Mouse (Mus musculus): ENCODE results near the gene Anapc5. TPM values are rescaled to one million over a fixed set of nuclear protein-coding genes. Genes with fewer than 3 reads are reported as not detected.
A peak's percentile ranks its signal among the peaks of the same experiment; 100 is the strongest.

Anapc5 gene
- total and polyA plus RNA-seq, 3 experiments, result 158 to 279 (median 196) TPM

- peaks cover 43% of the 10 kb centered on the region for H3K4me1 ChIP-seq (ENCODE audit: insufficient read depth, low read depth, low read length)
- DNase-seq (ENCODE audit: low spot score), result no peak
- peaks cover 6% of the 10 kb centered on the region; the same call in 1 of the 2 replicates for H3K27me3 ChIP-seq (ENCODE audit: insufficient read depth, low read length)
- peaks cover 23% of the 10 kb centered on the region for H3K36me3 ChIP-seq (replicated peaks)
- H3K4me3 ChIP-seq (ENCODE audit: low read depth, low read length), result no peak overlapping the region
- H3K9me3 ChIP-seq (replicated peaks), result no peaks in the 10 kb centered on the region
- no peak for TF ChIP-seq CTCF (IDR thresholded peaks at IDR 0.05; ENCODE audit: low read depth, low read length)
- TF ChIP-seq GATA1 (IDR thresholded peaks at IDR 0.05; ENCODE audit: borderline replicate concordance, low read length), result no peak
- TF ChIP-seq TAL1 (conservative IDR thresholded peaks at IDR 0.05; ENCODE audit: low read depth, low read length), result no peak
- no peak for TF ChIP-seq POLR2AphosphoS5 (IDR thresholded peaks at IDR 0.05; ENCODE audit: insufficient replicate concordance, low read depth, low read length)
- no peak for TF ChIP-seq GATA2 (IDR thresholded peaks at IDR 0.05; ENCODE audit: borderline replicate concordance, low read depth, low read length)
- no peak for ATAC-seq (ENCODE audit: extremely low read depth, insufficient number of reproducible peaks, low FRiP score, poor library complexity, severe bottlenecking)
Observed at GRCm38 (mm10) chr5:122782066-122782465, 39.1 kb downstream of the Anapc5 start.

- Histone ChIP-seq H3K9me3 (replicated peaks) (no peaks in the 10 kb centered on the region), H3K4me3 (ENCODE audit: low read depth, low read length) (no peak overlapping the region), H3K36me3 (replicated peaks) (peaks cover 14% of the 10 kb centered on the region), H3K4me1 (ENCODE audit: insufficient read depth, low read depth, low read length) (peaks cover 36% of the 10 kb centered on the region), H3K27me3 (ENCODE audit: insufficient read depth, low read length) (peaks cover 6% of the 10 kb centered on the region; the same call in 1 of the 2 replicates)
- no peak for DNase-seq (ENCODE audit: low spot score)
- no peak for ATAC-seq (ENCODE audit: extremely low read depth, insufficient number of reproducible peaks, low FRiP score, poor library complexity, severe bottlenecking)
- TF ChIP-seq CTCF (IDR thresholded peaks at IDR 0.05; ENCODE audit: low read depth, low read length) (no peak), GATA2 (IDR thresholded peaks at IDR 0.05; ENCODE audit: borderline replicate concordance, low read depth, low read length) (no peak), POLR2AphosphoS5 (IDR thresholded peaks at IDR 0.05; ENCODE audit: insufficient replicate concordance, low read depth, low read length) (no peak), TAL1 (conservative IDR thresholded peaks at IDR 0.05; ENCODE audit: low read depth, low read length) (no peak)
Observed at GRCm38 (mm10) chr5:122780791-122781432, 40.2 kb downstream of the Anapc5 start.

GRCm38 (mm10) chr5:122779277-122779834 lies 41.8 kb downstream of the Anapc5 start, which contains the start of gene Camkk2:
TSS of gene Camkk2 (minus strand) at chr5:122779409.
- ATAC-seq (ENCODE audit: extremely low read depth, insufficient number of reproducible peaks, low FRiP score, poor library complexity, severe bottlenecking), result no peak
- Histone ChIP-seq H3K36me3 (replicated peaks) (peaks cover 13% of the 10 kb centered on the region), H3K9me3 (replicated peaks) (no peaks in the 10 kb centered on the region), H3K4me1 (ENCODE audit: insufficient read depth, low read depth, low read length) (peaks cover 47% of the 10 kb centered on the region), H3K4me3 (ENCODE audit: low read depth, low read length) (peak within 1 kb of the TSS; percentile 78), H3K27me3 (ENCODE audit: insufficient read depth, low read length) (peaks cover 6% of the 10 kb centered on the region; the same call in 1 of the 2 replicates)
- no peak for TF ChIP-seq TAL1 (conservative IDR thresholded peaks at IDR 0.05; ENCODE audit: low read depth, low read length)
- no peak for TF ChIP-seq POLR2AphosphoS5 (IDR thresholded peaks at IDR 0.05; ENCODE audit: insufficient replicate concordance, low read depth, low read length)
- TF ChIP-seq GATA2 (IDR thresholded peaks at IDR 0.05; ENCODE audit: borderline replicate concordance, low read depth, low read length), result no peak
- TF ChIP-seq CTCF (IDR thresholded peaks at IDR 0.05; ENCODE audit: low read depth, low read length), result no peak
- TF ChIP-seq GATA1 (IDR thresholded peaks at IDR 0.05; ENCODE audit: borderline replicate concordance, low read length), result no peak
- DNase-seq (ENCODE audit: low spot score), result peak; percentile 95

- peak; percentile 46 for DNase-seq (ENCODE audit: low spot score)
- Histone ChIP-seq H3K9me3 (replicated peaks) (no peaks in the 10 kb centered on the region), H3K4me1 (ENCODE audit: insufficient read depth, low read depth, low read length) (peaks cover 47% of the 10 kb centered on the region), H3K36me3 (replicated peaks) (peaks cover 19% of the 10 kb centered on the region), H3K27me3 (ENCODE audit: insufficient read depth, low read length) (peaks cover 6% of the 10 kb centered on the region; the same call in 1 of the 2 replicates), H3K4me3 (ENCODE audit: low read depth, low read length) (peak overlapping the region; percentile 78)
- TF ChIP-seq GATA2 (IDR thresholded peaks at IDR 0.05; ENCODE audit: borderline replicate concordance, low read depth, low read length) (no peak), POLR2AphosphoS5 (IDR thresholded peaks at IDR 0.05; ENCODE audit: insufficient replicate concordance, low read depth, low read length) (no peak), TAL1 (conservative IDR thresholded peaks at IDR 0.05; ENCODE audit: low read depth, low read length) (no peak), GATA1 (IDR thresholded peaks at IDR 0.05; ENCODE audit: borderline replicate concordance, low read length) (no peak), CTCF (IDR thresholded peaks at IDR 0.05; ENCODE audit: low read depth, low read length) (no peak)
- no peak for ATAC-seq (ENCODE audit: extremely low read depth, insufficient number of reproducible peaks, low FRiP score, poor library complexity, severe bottlenecking)
Observed at GRCm38 (mm10) chr5:122778231-122779226, 42.6 kb downstream of the Anapc5 start.

- no peak overlapping the region for H3K4me3 ChIP-seq (ENCODE audit: low read depth, low read length)
- TF ChIP-seq TAL1 (conservative IDR thresholded peaks at IDR 0.05; ENCODE audit: low read depth, low read length) (no peak), GATA2 (IDR thresholded peaks at IDR 0.05; ENCODE audit: borderline replicate concordance, low read depth, low read length) (no peak), GATA1 (IDR thresholded peaks at IDR 0.05; ENCODE audit: borderline replicate concordance, low read length) (no peak), CTCF (IDR thresholded peaks at IDR 0.05; ENCODE audit: low read depth, low read length) (no peak), POLR2AphosphoS5 (IDR thresholded peaks at IDR 0.05; ENCODE audit: insufficient replicate concordance, low read depth, low read length) (no peak)
- H3K4me1 ChIP-seq (ENCODE audit: insufficient read depth, low read depth, low read length), result peaks cover 47% of the 10 kb centered on the region
- no peaks in the 10 kb centered on the region for H3K9me3 ChIP-seq (replicated peaks)
- DNase-seq (ENCODE audit: low spot score) (no peak), ATAC-seq (ENCODE audit: extremely low read depth, insufficient number of reproducible peaks, low FRiP score, poor library complexity, severe bottlenecking) (no peak)
- peaks cover 6% of the 10 kb centered on the region; the same call in 1 of the 2 replicates for H3K27me3 ChIP-seq (ENCODE audit: insufficient read depth, low read length)
- peaks cover 29% of the 10 kb centered on the region for H3K36me3 ChIP-seq (replicated peaks)
Observed at GRCm38 (mm10) chr5:122777322-122777721, 43.8 kb downstream of the Anapc5 start.
